Mouse (Mus musculus): Measurements from ENCODE around the gene Ar.

Gene Ar

DNA sequence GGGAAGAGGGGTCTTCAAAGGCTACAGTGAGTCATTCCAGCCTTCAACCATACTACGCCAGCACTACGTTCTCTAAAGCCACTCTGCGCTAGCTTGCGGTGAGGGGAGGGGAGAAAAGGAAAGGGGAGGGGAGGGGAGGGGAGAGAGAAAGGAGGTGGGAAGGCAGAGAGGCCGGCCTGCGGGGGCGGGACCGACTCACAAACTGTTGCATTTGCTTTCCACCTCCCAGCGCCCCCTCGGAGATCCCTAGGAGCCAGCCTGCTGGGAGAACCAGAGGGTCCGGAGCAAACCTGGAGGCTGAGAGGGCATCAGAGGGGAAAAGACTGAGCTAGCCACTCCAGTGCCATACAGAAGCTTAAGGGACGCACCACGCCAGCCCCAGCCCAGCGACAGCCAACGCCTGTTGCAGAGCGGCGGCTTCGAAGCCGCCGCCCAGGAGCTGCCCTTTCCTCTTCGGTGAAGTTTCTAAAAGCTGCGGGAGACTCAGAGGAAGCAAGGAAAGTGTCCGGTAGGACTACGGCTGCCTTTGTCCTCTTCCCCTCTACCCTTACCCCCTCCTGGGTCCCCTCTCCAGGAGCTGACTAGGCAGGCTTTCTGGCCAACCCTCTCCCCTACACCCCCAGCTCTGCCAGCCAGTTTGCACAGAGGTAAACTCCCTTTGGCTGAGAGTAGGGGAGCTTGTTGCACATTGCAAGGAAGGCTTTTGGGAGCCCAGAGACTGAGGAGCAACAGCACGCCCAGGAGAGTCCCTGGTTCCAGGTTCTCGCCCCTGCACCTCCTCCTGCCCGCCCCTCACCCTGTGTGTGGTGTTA is at the start of gene Ar:
Gene Ar, plus strand, starts transcription at position 239 of the 812 bp plus-strand sequence.
- DNase-seq (ENCODE audit: low spot score): peak; percentile 47

DNA sequence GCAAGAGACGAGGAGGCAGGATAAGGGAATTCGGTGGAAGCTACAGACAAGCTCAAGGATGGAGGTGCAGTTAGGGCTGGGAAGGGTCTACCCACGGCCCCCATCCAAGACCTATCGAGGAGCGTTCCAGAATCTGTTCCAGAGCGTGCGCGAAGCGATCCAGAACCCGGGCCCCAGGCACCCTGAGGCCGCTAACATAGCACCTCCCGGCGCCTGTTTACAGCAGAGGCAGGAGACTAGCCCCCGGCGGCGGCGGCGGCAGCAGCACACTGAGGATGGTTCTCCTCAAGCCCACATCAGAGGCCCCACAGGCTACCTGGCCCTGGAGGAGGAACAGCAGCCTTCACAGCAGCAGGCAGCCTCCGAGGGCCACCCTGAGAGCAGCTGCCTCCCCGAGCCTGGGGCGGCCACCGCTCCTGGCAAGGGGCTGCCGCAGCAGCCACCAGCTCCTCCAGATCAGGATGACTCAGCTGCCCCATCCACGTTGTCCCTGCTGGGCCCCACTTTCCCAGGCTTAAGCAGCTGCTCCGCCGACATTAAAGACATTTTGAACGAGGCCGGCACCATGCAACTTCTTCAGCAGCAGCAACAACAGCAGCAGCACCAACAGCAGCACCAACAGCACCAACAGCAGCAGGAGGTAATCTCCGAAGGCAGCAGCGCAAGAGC is 1.3 kb downstream of the Ar start:
- DNase-seq (ENCODE audit: low spot score): peak; percentile 15

DNA sequence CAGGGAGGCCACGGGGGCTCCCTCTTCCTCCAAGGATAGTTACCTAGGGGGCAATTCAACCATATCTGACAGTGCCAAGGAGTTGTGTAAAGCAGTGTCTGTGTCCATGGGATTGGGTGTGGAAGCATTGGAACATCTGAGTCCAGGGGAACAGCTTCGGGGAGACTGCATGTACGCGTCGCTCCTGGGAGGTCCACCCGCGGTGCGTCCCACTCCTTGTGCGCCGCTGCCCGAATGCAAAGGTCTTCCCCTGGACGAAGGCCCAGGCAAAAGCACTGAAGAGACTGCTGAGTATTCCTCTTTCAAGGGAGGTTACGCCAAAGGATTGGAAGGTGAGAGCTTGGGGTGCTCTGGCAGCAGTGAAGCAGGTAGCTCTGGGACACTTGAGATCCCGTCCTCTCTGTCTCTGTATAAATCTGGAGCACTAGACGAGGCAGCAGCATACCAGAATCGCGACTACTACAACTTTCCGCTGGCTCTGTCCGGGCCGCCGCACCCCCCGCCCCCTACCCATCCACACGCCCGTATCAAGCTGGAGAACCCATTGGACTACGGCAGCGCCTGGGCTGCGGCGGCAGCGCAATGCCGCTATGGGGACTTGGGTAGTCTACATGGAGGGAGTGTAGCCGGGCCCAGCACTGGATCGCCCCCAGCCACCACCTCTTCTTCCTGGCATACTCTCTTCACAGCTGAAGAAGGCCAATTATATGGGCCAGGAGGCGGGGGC is 2.0 kb downstream of the Ar start:
- peak; percentile 23 for DNase-seq (ENCODE audit: low spot score)

DNA sequence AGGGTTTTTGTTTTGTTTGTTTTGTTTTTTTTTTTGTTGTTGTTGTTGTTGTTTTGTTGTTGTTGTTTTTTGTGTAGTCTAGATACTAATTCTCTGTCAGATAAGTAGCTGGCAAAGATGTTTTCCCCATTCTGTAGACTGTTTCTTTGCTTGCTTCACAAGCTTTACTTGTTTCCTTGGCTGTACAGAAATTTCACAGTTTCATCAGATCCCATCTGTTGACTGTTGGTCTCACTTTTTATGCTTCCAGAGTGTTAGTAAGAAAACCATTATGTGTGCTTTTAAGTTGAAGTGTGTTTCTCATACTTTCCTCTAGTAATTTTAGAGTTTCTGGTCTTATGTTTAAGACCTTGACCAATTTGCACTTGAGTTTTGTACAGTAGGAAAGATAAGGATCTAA is 41.2 kb downstream of the Ar start:
- DNase-seq (ENCODE audit: low spot score): no peak

DNA sequence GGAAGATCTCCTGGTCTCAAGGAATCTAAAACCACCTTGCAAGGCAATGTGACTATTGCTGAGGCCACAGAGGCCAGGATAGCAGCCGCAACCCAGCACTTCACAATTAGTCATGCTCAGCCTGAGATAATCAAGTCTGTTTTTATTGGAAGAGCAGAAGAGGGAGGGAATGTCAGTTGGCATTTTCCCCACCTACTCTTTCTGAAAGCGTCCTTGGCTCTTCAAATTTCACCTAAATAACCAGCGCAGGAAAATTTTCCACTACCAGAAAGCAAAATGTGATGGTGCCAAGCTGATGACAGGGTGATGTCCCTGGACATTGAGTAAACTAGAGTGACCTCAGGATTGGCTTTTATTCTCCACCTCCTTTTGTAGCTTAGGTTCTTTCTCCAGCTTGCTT is 57.2 kb downstream of the Ar start:
- DNase-seq (ENCODE audit: low spot score): no peak

DNA sequence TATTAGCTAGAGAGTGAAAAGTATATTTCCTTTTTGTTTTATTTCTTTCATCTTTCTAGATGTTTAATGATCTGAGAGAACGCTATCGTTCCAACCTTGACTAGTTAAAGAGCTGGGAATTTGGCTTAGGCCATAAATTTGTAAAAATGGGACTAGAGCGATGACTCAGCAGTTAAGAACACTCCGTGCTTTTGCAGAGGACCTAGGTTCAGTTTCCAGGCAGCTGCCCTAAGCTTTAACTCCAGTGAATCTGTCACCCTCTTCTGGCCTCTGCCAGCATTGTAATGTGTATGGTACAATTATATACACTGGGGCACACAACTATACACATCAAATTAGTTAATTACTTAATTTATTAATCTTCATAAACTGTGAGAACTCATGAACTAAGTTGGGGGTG is 58.6 kb downstream of the Ar start:
- DNase-seq (ENCODE audit: low spot score): no peak

DNA sequence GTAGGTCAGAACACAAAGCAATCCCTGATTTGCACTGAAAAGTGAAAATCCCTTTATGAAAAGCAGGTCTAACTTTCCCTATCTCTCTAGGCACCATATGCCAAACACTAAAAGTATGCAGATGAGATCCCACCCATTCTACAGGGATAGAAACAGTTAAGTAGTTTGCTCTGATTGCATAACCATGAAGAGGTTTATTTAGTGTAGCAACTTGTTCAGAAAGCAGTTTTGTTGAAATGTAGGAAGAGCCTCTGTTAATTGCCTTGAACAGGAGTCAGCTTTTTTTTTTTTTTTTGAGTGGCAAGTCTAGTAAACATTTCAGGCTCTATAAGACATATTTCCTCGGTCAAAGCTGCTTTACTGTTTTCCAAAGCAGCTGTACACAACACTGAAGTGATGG is 67.5 kb downstream of the Ar start:
- DNase-seq (ENCODE audit: low spot score): no peak

DNA sequence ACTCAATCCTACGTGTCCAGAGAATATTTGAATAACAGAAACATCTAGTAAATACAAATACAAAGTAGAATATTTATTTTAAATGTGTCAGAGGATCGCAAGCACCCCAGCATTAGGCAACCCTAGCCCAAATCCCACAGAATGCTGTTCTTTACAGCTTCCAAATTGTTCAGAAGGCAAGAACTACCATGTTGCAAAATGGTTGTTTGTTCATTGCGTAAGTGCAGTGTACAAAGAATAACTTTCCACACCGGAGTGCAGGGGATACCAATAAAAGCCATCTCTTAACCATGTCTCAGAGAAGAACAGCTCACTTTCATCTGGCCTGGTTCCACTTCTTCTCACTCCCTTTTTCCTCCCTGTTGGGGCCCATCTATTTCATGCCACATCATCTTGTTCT is 90.4 kb downstream of the Ar start:
- DNase-seq (ENCODE audit: low spot score): no peak

DNA sequence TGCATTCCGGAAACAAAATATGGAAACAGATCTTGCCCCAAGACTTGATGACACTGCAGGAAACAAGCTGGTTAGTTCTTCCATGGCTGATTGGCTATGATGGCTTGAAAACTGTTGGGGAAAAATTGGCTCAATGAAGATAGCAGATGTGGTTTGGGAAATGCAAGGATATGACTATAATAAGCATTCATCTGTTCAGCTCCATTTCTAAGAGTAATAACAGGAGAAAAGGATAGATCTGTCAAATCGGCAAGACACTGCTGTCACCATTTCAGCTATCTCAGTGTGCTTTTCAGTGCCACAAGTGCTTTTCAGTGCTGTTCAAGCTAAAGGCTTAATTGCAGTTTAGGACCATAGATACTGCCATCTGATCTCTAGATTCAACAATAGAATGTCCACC is 96.5 kb downstream of the Ar start:
- no peak for DNase-seq (ENCODE audit: low spot score)

DNA sequence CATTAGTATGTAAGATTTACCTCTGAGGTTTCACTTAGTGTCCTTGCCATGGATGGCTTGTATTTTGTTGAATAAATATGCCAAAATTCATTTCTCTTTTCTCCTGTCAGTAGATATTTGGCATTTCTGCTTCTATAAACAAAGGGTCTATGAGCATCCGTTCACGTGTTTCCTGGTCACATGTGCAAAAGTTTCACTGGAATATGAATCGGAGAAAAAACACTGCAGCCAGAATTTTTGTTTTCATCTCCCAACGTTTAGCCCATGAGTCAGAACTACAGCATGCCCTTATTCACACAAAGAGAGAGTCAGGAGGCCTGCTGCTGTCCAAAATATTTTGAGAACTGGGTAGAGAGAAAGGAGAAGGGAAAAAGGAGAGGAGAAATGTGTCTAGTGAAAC is 99.8 kb downstream of the Ar start:
- no peak for DNase-seq (ENCODE audit: low spot score)

DNA sequence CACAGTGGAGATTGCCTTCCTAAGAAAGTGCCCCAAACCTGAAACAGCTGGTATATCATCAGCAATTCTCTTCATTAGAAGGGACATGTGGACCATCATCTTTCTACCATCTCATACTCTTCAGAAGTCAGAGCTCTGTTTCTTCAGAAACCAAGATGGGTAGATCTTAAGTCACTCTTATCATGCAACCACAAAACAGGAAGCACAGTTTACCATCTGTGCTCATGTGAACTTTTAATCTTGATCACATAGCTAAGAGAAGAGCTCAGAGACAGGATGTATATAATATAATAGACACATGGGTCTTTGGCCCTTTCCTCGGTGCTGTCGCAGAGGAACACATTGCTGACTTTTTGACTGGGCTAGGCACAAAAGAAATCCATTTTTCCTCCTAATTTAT is 111.1 kb downstream of the Ar start:
- DNase-seq (ENCODE audit: low spot score): no peak

DNA sequence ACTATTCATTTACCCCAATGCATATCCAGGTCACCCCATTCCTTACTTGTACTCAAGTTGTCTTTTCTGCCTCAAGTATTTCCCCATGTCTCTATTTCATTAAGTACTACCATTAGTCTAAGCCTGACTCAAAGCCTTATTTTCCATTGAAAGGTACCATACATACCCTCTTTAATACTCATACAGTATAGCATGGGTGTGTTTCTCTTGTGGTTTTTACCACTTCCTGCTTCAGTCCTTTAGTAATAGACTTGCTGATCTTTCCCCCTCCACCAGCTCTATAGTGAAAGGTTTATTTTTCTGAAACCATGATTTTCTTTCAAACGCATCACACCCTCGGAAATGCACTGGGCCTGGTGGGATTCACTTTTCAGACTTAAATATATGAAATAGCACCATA is 117.2 kb downstream of the Ar start:
- DNase-seq (ENCODE audit: low spot score): no peak

DNA sequence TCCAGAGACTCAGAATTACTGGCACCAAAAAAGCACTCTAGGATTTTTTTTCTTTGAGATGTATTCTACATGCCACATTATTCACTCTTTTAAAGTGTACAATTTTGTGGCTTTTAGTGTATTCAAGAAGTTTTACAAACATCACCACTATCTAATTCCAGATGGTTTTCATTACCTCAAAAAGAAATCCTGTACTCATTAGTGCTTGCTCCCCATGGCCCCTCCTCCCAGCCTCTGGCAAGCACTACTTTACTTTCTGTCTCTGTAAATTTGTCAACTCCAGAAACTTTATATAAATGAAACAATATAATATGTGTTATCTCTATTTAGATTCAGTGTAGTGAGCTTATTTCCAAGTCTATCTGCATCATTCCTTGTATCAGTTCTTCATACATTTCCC is 122.8 kb downstream of the Ar start:
- DNase-seq (ENCODE audit: low spot score): no peak

DNA sequence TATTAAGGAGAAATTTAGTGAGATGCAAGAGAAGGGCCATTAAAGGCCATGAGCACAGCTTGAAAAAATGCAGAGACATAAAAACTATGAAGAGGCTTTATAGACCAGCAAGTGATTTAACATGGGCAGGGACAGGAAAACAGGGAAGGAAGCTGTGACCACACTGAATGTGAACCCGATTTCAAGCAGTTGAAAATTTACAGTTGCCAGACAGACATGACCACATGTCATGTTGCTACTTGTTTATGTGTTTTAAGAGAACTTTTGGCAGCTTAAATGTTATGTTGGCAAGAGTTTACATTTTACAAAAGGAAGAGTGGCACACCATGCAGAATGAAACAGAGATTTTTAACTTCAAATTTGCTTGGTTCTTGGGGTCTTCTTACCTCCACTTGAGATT is 143.2 kb downstream of the Ar start:
- no peak for DNase-seq (ENCODE audit: low spot score)

DNA sequence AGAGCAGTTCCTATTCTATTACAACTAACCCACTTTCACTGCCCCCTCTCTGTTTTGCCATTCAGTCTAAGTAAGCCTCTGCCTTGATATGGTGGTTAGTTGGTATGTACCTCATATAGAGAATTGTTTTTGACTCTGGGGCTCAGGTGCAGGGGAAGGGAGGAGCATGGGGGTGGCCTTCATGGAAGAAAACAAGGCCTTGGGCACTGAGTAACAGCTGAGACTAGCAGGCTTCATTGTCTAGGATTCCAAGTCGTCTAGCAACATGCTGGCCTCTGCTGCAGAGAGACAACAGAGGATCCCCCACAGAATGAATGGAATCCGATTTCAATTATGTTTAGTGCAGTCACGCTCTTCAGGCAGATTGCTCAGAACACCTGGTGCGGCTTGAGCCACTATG is 152.1 kb downstream of the Ar start:
- DNase-seq (ENCODE audit: low spot score): peak; percentile 1

DNA sequence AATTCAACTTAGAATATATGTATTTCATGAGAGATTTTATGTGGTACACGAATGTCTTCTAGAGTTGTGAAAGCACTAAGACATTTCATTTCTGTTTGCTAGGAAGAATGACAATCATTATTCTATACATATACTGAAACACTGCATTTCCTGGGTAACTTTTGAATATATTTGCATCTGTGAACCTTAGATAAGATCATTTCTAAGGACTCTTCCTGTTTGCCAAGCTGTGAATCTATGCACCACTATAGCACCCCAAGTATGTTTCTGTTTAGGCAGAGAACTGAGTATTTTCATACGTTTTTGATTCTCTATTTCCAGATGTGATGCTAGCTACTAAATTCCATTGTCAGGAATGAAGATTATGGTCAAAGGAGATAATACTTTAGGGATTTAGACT is 153.4 kb downstream of the Ar start:
- DNase-seq (ENCODE audit: low spot score): no peak

DNA sequence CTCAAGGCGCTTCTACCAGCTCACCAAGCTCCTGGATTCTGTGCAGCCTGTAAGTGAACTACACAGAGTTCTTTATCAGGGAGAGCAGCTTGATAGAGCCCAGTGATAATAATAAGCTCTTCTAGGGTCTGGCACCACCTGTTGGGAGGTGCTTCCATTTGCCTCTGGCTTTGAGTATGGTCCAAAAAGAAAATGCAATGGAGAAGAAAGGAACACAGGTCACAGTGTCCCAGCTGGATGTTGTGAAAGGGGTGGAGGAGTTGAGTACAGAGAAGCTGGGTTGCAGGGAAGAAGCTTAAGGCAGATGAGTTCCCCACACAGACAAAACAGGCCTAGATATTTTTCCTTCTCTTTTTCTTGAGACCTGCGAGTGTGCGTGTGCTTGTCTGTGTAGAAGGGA is 167.4 kb downstream of the Ar start:
- no peak for DNase-seq (ENCODE audit: low spot score)

DNA sequence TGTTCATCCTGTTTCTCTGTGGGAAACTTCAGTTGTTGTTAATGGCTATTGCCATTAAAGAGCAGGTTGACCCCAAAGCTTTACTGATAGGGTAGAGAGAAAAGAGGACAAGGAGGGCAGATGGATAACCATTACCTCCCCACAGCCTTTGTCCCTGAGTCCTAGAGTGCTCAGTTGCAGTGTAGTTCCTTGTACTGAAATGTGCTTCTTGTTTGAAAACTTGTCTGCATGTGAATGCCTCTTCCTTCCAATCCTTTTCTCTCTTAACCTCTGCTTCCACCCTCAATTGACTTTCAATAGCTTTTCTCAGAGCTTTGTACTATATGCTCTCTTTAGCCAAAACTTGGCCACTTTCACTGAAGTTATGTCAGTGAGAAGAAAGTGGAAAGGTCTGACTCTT is 168.9 kb downstream of the Ar start:
- DNase-seq (ENCODE audit: low spot score): no peak

DNA sequence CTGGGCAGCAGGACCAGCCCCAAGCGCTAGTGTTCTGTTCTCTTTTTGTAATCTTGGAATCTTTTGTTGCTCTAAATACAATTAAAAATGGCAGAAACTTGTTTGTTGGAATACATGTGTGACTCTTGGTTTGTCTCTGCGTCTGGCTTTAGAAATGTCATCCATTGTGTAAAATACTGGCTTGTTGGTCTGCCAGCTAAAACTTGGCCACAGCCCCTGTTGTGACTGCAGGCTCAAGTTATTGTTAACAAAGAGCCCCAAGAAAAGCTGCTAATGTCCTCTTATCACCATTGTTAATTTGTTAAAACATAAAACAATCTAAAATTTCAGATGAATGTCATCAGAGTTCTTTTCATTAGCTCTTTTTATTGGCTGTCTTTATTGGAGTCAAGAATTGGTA is 174.5 kb downstream of the Ar start:
- DNase-seq (ENCODE audit: low spot score): no peak

DNA sequence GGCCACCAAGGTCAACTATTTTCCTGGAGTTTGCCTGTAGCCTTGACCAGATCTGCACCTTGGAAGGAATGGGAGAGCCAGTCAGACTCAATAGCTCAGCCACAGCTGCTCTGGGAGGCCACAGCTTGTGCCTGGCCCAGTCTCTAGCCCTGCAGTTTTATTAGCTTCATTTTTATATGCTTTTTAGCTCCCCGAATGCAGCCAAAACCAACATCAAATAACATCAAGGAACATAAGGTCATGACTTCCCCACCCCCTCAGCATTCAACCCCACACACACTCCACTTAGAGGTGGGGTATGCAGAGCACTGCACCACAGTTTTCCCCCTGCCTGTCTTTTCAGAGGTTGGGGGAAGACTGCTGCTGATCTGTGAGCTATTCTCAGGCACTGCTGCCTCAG is 198.9 kb downstream of the Ar start:
- no peak for DNase-seq (ENCODE audit: low spot score)

DNA sequence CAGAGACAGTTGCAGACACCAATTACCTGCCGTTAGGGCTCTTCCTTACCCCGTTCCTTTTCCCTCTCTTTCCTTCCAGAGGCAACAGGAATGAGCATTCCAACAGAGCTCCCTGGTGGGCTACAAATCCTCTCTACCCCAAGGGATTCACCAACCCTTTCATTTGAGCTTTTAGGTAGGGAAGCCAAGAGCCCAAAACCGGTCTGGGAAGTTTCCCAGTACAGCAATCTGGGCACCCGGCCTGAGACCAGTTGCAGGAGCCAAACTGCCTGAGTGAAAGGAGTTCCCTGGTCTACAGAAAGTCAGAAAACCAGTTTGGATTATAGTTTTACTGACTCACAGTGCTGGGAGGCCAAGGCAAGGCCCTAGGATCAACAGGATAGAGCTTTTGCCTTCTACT is 199.5 kb downstream of the Ar start:
- no peak for DNase-seq (ENCODE audit: low spot score)

All from embryo, embryonic 10.5 days (tissue).